Comparison of ENCODE assay signal across 22 mouse cellular contexts in genomic region chr15:93358346-93359095, GRCm38 (mm10).
"Had no signal": no experiment of that assay in that cellular context is flagged by ENCODE, and none has a peak within 500 bp of the region (broad histone marks: within the 10 kb centered on the region; RNA-seq: fewer than 3 reads in every experiment).

No protein-coding gene starts in this region.

- H3K9me3 ChIP-seq: lung, embryonic 15.5 days; midbrain, embryonic 15.5 days; neural tube, embryonic 12.5 days; neural tube, embryonic 15.5 days; stomach, embryonic 15.5 days had no signal

- H3K27me3 ChIP-seq: lung, embryonic 15.5 days; midbrain, embryonic 12.5 days; midbrain, embryonic 15.5 days; neural tube, embryonic 12.5 days; neural tube, embryonic 15.5 days; stomach, embryonic 15.5 days had no signal

- DNase-seq: kidney, adult 18-20 months; kidney, adult 9 months; kidney, postnatal 25 days; layer of hippocampus, adult 9-11 months; liver, postnatal 0 days; lung, postnatal 10 days; lung, postnatal 36 days; retina, postnatal 1 day; right cerebral cortex, postnatal 25 days; spleen, adult 18-20 months; thymus, adult 18-20 months; thymus, postnatal 36 days had no signal

- H3K4me1 ChIP-seq: lung, embryonic 15.5 days; midbrain, embryonic 12.5 days; midbrain, embryonic 15.5 days; neural tube, embryonic 12.5 days; neural tube, embryonic 15.5 days; stomach, embryonic 15.5 days had no signal

- H3K4me2 ChIP-seq: liver, embryonic 11.5 days; lung, embryonic 15.5 days; midbrain, embryonic 12.5 days; midbrain, embryonic 15.5 days; neural tube, embryonic 12.5 days; neural tube, embryonic 15.5 days; stomach, embryonic 15.5 days had no signal

- H3K9ac ChIP-seq: liver, embryonic 14.5 days; liver, postnatal 0 days; lung, embryonic 15.5 days; midbrain, embryonic 12.5 days; midbrain, embryonic 15.5 days; neural tube, embryonic 12.5 days; neural tube, embryonic 15.5 days; stomach, embryonic 15.5 days had no signal

- H3K27ac ChIP-seq: kidney, postnatal 0 days; layer of hippocampus, adult 2 months; liver, embryonic 14.5 days; lung, embryonic 15.5 days; midbrain, embryonic 12.5 days; midbrain, embryonic 15.5 days; neural tube, embryonic 12.5 days; neural tube, embryonic 15.5 days; stomach, embryonic 15.5 days had no signal

- ATAC-seq: liver, postnatal 0 days; midbrain, embryonic 15.5 days had no signal

- H3K36me3 ChIP-seq: lung, embryonic 15.5 days; midbrain, embryonic 12.5 days; midbrain, embryonic 15.5 days; neural tube, embryonic 12.5 days; neural tube, embryonic 15.5 days; stomach, embryonic 15.5 days had no signal

- H3K4me3 ChIP-seq: layer of hippocampus, adult 2 months; lung, embryonic 15.5 days; midbrain, embryonic 12.5 days; midbrain, embryonic 15.5 days; neural tube, embryonic 12.5 days; neural tube, embryonic 15.5 days; stomach, embryonic 15.5 days had no signal
